Mouse (Mus musculus): ENCODE data around the gene Tcte2. TPM values are rescaled to one million over a fixed set of nuclear protein-coding genes. Genes with fewer than 3 reads are reported as not detected.
"Not testable (repeated sequence)": the region's sequence is repeated elsewhere in the genome, so short reads cannot be mapped to it uniquely, and the experiment has no call there.

Tcte2 gene
- polyA plus RNA-seq, 1 experiment from 2014 or later = 4.9 TPM

- not testable (repeated sequence) for H3K4me2 ChIP-seq; H3K27me3 ChIP-seq (replicated peaks); H3K9ac ChIP-seq; H3K36me3 ChIP-seq; H3K4me3 ChIP-seq; H3K27ac ChIP-seq (ENCODE audit: poor library complexity, severe bottlenecking); H3K9me3 ChIP-seq (replicated peaks); ATAC-seq (ENCODE audit: insufficient number of reproducible peaks, low FRiP score)
- 83% methylated on average over 2 of the region's 2 CpGs for WGBS
- H3K4me1 ChIP-seq (replicated peaks) = peaks cover 25% of the 10 kb centered on the region
Observed at GRCm38 (mm10) chr17:13764911-13765310, 3.3 kb upstream of the Tcte2 start.

- Histone ChIP-seq H3K27ac (ENCODE audit: poor library complexity, severe bottlenecking) (no peak overlapping the region), H3K4me1 (replicated peaks) (peaks cover 30% of the 10 kb centered on the region), H3K27me3 (replicated peaks) (no peaks in the 10 kb centered on the region), H3K4me3 (no peak overlapping the region), H3K4me2 (no peak overlapping the region), H3K9ac (no peak overlapping the region), H3K36me3 (no peaks in the 10 kb centered on the region), H3K9me3 (replicated peaks) (no peaks in the 10 kb centered on the region)
- no peak for ATAC-seq (ENCODE audit: insufficient number of reproducible peaks, low FRiP score)
- WGBS = 42% methylated on average over 1 of the region's 1 CpGs
Observed at GRCm38 (mm10) chr17:13763819-13764218, 2.2 kb upstream of the Tcte2 start.

- Histone ChIP-seq H3K9me3 (replicated peaks) (no peaks in the 10 kb centered on the region), H3K27me3 (replicated peaks) (no peaks in the 10 kb centered on the region), H3K4me2 (peak overlapping the region; percentile 91), H3K4me3 (peak overlapping the region; percentile 79), H3K27ac (ENCODE audit: poor library complexity, severe bottlenecking) (peak overlapping the region; percentile 97), H3K9ac (peak overlapping the region; percentile 97), H3K4me1 (replicated peaks) (peaks cover 33% of the 10 kb centered on the region), H3K36me3 (no peaks in the 10 kb centered on the region)
- ATAC-seq (ENCODE audit: insufficient number of reproducible peaks, low FRiP score) = peak; percentile 64
- under 1% methylated on average over 61 of the region's 72 CpGs for WGBS
Observed at GRCm38 (mm10) chr17:13760675-13761178, 898 bp downstream of the Tcte2 start.

- Histone ChIP-seq H3K36me3 (no peaks in the 10 kb centered on the region), H3K9ac (peak within 1 kb of the TSS; percentile 97), H3K27ac (ENCODE audit: poor library complexity, severe bottlenecking) (peak within 1 kb of the TSS; percentile 97), H3K27me3 (replicated peaks) (no peaks in the 10 kb centered on the region), H3K4me3 (peak within 1 kb of the TSS; percentile 79), H3K9me3 (replicated peaks) (no peaks in the 10 kb centered on the region), H3K4me1 (replicated peaks) (peaks cover 27% of the 10 kb centered on the region), H3K4me2 (peak within 1 kb of the TSS; percentile 91)
- ATAC-seq (ENCODE audit: insufficient number of reproducible peaks, low FRiP score) = peak; percentile 91
- WGBS = 17% methylated on average over 105 of the region's 108 CpGs
Observed at GRCm38 (mm10) chr17:13759853-13760627, 1.6 kb downstream of the Tcte2 start, which contains the start of gene Afdn. TSS of gene Afdn (plus strand) at chr17:13760539.

- H3K9ac ChIP-seq = peak overlapping the region; percentile 88
- H3K27me3 ChIP-seq (replicated peaks) = no peaks in the 10 kb centered on the region
- peaks cover 21% of the 10 kb centered on the region for H3K4me1 ChIP-seq (replicated peaks)
- H3K4me2 ChIP-seq = peak overlapping the region; percentile 91
- WGBS = 11% methylated on average over 13 of the region's 13 CpGs
- no peaks in the 10 kb centered on the region for H3K36me3 ChIP-seq
- peak overlapping the region; percentile 79 for H3K4me3 ChIP-seq
- no peak for ATAC-seq (ENCODE audit: insufficient number of reproducible peaks, low FRiP score)
- H3K9me3 ChIP-seq (replicated peaks) = no peaks in the 10 kb centered on the region
- peak overlapping the region; percentile 97 for H3K27ac ChIP-seq (ENCODE audit: poor library complexity, severe bottlenecking)
Observed at GRCm38 (mm10) chr17:13759156-13759852, 2.3 kb downstream of the Tcte2 start.

GRCm38 (mm10) chr17:13758586-13758985 lies 3.0 kb downstream of the Tcte2 start:
- 82% methylated on average over 7 of the region's 7 CpGs for WGBS
- no peaks in the 10 kb centered on the region for H3K9me3 ChIP-seq (replicated peaks)
- peaks cover 19% of the 10 kb centered on the region for H3K4me1 ChIP-seq (replicated peaks)
- H3K27ac ChIP-seq (ENCODE audit: poor library complexity, severe bottlenecking) = peak overlapping the region; percentile 97; the same call in 1 of the 2 replicates
- no peak for ATAC-seq (ENCODE audit: insufficient number of reproducible peaks, low FRiP score)
- no peaks in the 10 kb centered on the region for H3K36me3 ChIP-seq
- peak overlapping the region; percentile 91 for H3K4me2 ChIP-seq
- no peaks in the 10 kb centered on the region for H3K27me3 ChIP-seq (replicated peaks)
- H3K9ac ChIP-seq = no peak overlapping the region
- H3K4me3 ChIP-seq = peak overlapping the region; percentile 79

- 69% methylated on average over 6 of the region's 6 CpGs for WGBS
- Histone ChIP-seq H3K4me2 (no peak overlapping the region), H3K9ac (no peak overlapping the region), H3K4me1 (replicated peaks) (peaks cover 14% of the 10 kb centered on the region), H3K9me3 (replicated peaks) (no peaks in the 10 kb centered on the region), H3K36me3 (no peaks in the 10 kb centered on the region), H3K27me3 (replicated peaks) (no peaks in the 10 kb centered on the region), H3K4me3 (no peak overlapping the region), H3K27ac (ENCODE audit: poor library complexity, severe bottlenecking) (no peak overlapping the region)
- ATAC-seq (ENCODE audit: insufficient number of reproducible peaks, low FRiP score) = no peak
Observed at GRCm38 (mm10) chr17:13754940-13755339, 6.7 kb downstream of the Tcte2 start.

- Histone ChIP-seq H3K36me3 (no peaks in the 10 kb centered on the region), H3K4me1 (replicated peaks) (peaks cover 9% of the 10 kb centered on the region), H3K27me3 (replicated peaks) (no peaks in the 10 kb centered on the region), H3K9me3 (replicated peaks) (no peaks in the 10 kb centered on the region), H3K27ac (ENCODE audit: poor library complexity, severe bottlenecking) (no peak overlapping the region), H3K9ac (no peak overlapping the region), H3K4me3 (no peak overlapping the region), H3K4me2 (no peak overlapping the region)
- 87% methylated on average over 4 of the region's 4 CpGs for WGBS
- no peak for ATAC-seq (ENCODE audit: insufficient number of reproducible peaks, low FRiP score)
Observed at GRCm38 (mm10) chr17:13753918-13754317, 7.7 kb downstream of the Tcte2 start.

- Histone ChIP-seq H3K9me3 (replicated peaks) (no peaks in the 10 kb centered on the region), H3K4me1 (replicated peaks) (peaks cover 20% of the 10 kb centered on the region), H3K4me2 (no peak overlapping the region), H3K4me3 (no peak overlapping the region), H3K9ac (no peak overlapping the region), H3K27me3 (replicated peaks) (no peaks in the 10 kb centered on the region), H3K36me3 (no peaks in the 10 kb centered on the region), H3K27ac (ENCODE audit: poor library complexity, severe bottlenecking) (no peak overlapping the region)
- ATAC-seq (ENCODE audit: insufficient number of reproducible peaks, low FRiP score) = no peak
- WGBS = 81% methylated on average over 4 of the region's 4 CpGs
Observed at GRCm38 (mm10) chr17:13749027-13749426, 12.6 kb downstream of the Tcte2 start.

- ATAC-seq (ENCODE audit: insufficient number of reproducible peaks, low FRiP score) = no peak
- H3K36me3 ChIP-seq = no peaks in the 10 kb centered on the region
- H3K27ac ChIP-seq (ENCODE audit: poor library complexity, severe bottlenecking) = no peak overlapping the region
- no peak overlapping the region for H3K4me2 ChIP-seq
- H3K4me3 ChIP-seq = no peak overlapping the region
- no peaks in the 10 kb centered on the region for H3K9me3 ChIP-seq (replicated peaks)
- 88% methylated on average over 9 of the region's 9 CpGs for WGBS
- no peak overlapping the region for H3K9ac ChIP-seq
- H3K4me1 ChIP-seq (replicated peaks) = peaks cover 33% of the 10 kb centered on the region
- H3K27me3 ChIP-seq (replicated peaks) = no peaks in the 10 kb centered on the region
Observed at GRCm38 (mm10) chr17:13747681-13748080, 13.9 kb downstream of the Tcte2 start.

GRCm38 (mm10) chr17:13746330-13746729 lies 15.3 kb downstream of the Tcte2 start:
- no peak overlapping the region for H3K27ac ChIP-seq (ENCODE audit: poor library complexity, severe bottlenecking)
- peaks cover 45% of the 10 kb centered on the region for H3K4me1 ChIP-seq (replicated peaks)
- no peaks in the 10 kb centered on the region for H3K9me3 ChIP-seq (replicated peaks)
- no peak for ATAC-seq (ENCODE audit: insufficient number of reproducible peaks, low FRiP score)
- no peaks in the 10 kb centered on the region for H3K27me3 ChIP-seq (replicated peaks)
- WGBS = 53% methylated on average over 6 of the region's 6 CpGs
- no peak overlapping the region for H3K4me2 ChIP-seq
- H3K36me3 ChIP-seq = no peaks in the 10 kb centered on the region
- H3K4me3 ChIP-seq = no peak overlapping the region
- no peak overlapping the region for H3K9ac ChIP-seq

Data from heart, embryonic 12.5 days (tissue).